Mouse (Mus musculus) neutrophil, adult 5-6 weeks (primary cell): ENCODE data around the gene Vdr. TPM values are rescaled to one million over a fixed set of nuclear protein-coding genes. Genes with fewer than 3 reads are reported as not detected.

Source experiments
- ATAC-seq: fragments of 151-379, 151-347 bp; 2 replicates; pipeline ENCODE4 v1.8.0; 2017; ENCODE audit warnings: mild to moderate bottlenecking, moderate TSS enrichment; ENCODE audit not compliant: insufficient number of reproducible peaks, poor library complexity, low FRiP score, severe bottlenecking; ENCODE audit errors: extremely low read depth
- total RNA-seq: library from RNA; stranded (forward); fragments of 200-1000 nt; gene quantifications from 2 replicates; pipeline ENCODE4 v1.2.3, GENCODE M21; 2017

The Vdr gene
- total RNA-seq, 1 experiment from 2014 or later: 0.23 TPM

DNA sequence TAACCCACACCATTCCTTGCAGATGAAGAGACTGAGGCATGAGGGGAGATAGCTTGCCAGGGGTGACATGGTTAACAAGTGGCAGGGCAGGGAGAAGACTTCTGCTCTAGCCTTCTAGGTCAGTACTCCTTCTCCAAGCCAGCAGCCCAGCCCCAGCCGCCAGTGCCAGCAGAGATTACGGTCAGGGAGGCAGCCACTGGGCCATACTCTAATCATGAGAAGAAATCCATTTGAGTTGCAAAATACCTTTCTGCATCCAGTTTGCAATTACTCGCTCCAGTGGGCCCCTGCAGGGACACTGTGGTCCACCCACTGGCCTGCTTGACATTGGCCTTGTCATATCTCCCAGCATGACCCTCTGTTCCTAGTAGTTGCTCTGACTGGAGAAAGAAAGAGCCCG, 72.0 kb downstream of the Vdr start:
- ATAC-seq: no peak

- ATAC-seq: no peak
These were observed 72.9 kb downstream of the Vdr start for GRCm38 (mm10) chr15:97837491-97838061.

- ATAC-seq: no peak
These were observed 73.6 kb downstream of the Vdr start for GRCm38 (mm10) chr15:97836894-97837247.

- ATAC-seq: no peak
These were observed 74.1 kb downstream of the Vdr start for GRCm38 (mm10) chr15:97836153-97836893.

DNA sequence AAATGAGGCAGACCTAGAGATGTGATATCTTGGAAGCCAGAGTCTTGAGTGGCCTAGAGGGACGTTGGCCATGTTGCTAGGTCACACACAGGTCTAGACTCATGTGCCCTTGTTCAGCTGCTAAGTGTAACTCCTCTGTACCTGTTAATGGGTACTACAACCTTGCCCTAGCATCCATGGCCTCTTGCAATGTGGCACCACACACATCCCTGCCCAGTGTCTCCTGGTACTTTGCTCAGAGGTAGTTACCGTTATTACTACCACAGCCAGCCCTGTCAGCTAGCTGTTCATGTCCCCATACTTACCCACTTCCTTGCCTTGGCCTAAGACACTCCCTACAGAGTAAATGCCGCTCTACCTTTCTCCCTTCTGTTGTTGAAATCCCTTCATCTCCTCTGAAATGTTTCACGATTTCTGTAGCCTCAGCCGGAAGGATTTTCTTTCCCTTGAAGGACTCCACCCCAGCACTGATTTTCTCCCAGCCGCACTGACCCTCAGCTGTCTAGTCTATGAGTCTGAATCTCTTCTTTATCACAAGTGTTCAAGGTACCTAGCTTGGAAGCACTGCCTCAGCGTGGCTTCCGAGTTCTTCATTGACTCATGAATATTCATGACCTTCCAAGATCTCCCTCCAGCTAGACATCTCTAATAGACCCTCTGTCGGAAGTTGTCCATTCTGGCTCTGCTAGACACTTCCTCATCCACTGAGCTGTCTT, 77.5 kb downstream of the Vdr start:
- no peak for ATAC-seq

GRCm38 (mm10) chr15:97831987-97832640, 78.3 kb downstream of the Vdr start:
- no peak for ATAC-seq

- ATAC-seq: peak; percentile 45
These were observed 79.0 kb downstream of the Vdr start for GRCm38 (mm10) chr15:97831242-97831986.

DNA sequence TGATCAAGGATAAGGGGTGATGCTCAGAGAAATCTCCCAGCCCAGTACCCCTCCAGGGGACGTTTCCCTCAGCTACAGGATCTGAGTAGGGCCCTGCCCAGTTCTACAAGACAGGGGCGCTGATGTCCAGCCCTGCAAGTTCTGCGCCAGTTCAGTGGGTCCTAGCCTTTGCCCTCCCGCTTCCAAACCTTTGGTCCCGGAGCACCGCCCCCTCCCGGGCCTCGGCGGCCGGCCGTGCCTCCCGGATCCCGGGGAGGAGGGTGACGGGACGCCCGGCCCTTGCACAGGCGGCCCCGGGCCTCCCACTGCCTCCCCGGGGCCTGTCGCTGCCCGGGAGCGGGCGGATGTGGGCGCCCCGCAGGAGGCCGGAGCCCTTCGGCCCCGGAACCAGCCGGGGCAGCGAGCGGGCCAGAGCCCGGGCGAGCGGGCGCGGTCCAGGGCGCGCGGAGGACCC, 79.6 kb downstream of the Vdr start:
- ATAC-seq: no peak

DNA sequence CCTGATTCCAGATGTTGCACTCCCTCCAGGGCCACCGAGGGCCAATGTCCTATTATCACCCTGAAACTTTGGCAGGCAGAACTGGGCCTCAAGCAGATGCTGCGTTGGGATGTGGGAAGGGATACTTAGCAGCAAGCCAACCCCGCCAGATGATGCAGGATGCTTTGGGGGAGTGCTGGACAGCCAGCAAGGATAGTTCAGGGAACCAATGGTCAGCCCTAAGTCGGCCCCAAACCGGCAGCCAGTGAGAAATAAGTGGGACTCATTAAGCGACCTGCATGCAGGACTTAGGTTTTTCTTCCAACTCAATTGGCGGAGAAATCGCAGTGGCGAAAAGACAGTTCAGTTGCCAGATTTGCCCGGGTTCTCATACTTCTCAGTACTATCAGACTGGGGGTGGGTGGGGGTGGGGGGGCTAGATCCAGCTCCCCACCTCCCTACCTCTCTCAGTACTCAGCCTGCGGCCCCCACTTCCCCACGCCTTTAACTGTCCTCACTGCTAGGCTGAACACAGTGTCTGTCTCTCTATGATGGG, 80.1 kb downstream of the Vdr start:
- no peak for ATAC-seq

DNA sequence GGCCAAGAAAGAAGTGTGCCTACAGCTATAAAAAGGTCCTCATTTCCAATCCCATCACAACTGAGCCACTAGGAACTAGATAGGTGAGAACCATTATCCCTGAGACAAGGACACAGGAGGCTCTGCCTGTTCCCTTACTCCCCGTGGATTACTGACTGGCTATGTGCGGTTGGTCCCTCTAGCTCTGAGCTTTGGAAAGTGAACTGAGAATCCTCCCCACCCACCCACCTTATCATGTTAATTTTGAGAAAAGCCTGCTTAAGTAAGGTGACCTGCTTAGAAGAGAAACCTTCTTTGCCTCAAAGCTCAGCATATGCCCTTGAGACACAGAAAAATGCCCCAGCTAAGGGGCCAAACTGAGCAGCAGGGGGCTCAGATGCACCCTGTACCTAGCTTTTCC, 81.0 kb downstream of the Vdr start:
- no peak for ATAC-seq

DNA sequence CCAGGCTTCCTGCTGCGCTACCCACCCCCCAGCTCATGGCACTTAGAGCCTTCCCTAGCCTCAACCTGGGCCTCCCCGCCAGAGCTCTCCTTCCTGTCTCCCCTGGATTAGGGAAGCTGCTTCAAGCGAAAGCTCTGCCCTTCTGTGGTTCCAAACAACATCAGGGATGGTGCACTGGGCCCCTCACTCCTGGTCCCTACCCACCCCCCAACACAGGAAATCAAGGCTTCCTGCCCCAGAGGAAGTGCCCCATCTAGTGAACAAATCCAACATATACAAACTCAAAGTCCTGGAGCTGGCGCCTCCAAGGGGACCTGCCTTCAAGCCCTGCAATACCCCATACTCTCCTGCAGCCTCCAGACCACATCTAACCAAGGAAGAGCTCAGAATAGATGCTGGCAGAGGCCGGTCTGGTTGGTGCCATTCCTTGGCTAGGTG, 81.5 kb downstream of the Vdr start:
- ATAC-seq: no peak

DNA sequence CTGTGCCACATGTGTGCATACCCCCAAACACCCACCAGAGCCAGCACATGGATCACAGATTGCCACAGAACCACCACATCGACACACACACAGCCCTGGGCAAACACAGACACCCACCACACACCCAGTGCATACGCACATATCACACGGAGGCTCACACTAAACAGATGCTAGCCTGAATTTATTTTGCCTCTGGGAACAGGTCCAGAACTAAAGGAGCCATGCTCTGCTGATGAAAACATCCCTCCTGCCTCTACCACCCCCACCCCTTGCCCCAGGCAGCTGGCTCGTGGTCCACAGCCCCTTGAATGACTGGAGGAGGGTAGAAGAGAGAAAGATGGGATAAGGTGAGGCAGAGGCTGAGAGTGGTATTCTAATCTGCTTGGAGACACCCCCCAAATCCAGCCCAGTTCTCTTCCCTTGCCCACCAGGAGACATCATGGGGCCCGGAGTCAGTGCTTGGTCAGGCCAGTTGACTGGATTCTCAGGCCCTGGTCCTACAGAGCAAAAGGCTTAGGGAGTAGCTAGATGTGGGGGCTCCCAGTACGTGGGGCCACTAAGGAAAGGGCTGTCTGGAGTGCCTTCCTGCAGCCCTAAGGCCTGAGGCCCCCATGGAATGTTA, 82.1 kb downstream of the Vdr start:
- ATAC-seq: no peak

GRCm38 (mm10) chr15:97827401-97827800, 83.0 kb downstream of the Vdr start:
- ATAC-seq: no peak

DNA sequence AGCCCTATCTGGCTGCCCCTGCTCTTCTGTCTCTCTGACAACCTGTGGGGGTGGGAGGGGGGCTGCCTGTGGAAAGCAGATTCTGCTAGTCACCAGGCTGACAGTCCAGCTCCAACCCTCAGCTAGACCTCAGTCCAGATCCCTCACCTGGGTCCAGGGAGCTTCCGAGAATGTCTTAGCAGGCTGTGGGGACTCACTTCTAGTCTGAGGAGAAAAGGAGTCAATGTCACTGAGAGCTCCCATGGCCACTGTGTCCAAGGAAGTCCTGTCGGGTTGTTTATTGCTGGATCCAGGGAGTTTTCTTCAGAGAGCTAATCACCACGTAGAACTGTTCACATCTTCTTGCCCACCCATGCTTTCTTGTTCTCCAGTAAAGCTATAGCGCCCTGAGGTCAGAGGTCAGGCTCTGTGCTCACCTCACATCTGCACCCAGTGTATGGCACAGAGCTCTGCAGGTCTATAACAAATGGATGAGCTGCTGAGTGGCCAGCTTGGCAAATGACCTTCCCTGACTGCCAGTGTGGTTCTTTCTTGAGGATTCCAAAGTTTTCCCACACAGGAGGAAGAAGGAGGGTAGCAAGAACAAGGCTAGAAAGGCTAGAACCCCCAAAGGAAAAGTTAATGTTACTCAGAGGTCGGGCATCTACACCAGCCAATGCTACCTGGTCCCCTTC, 83.7 kb downstream of the Vdr start:
- no peak for ATAC-seq

- ATAC-seq: no peak
These were observed 84.4 kb downstream of the Vdr start for GRCm38 (mm10) chr15:97825941-97826587.

- ATAC-seq: peak; percentile 83
These were observed 85.1 kb downstream of the Vdr start for GRCm38 (mm10) chr15:97825071-97825940.
